Mouse (Mus musculus) embryo, embryonic 11 days (tissue): Measurements from ENCODE around the gene Gal3st4.

Experiments
- DNase-seq: peaks from one replicate; pipeline ENCODE4 v3.0.0-alpha.2; 2015

Gene Gal3st4

GRCm38 (mm10) chr5:138272409-138272923 is at the start of gene Gal3st4:
Gal3st4 (minus strand) TSS chr5:138272840.
- DNase-seq = peak; percentile 73

- DNase-seq = no peak
Observed at GRCm38 (mm10) chr5:138312795-138313194, 40.2 kb upstream of the Gal3st4 start.

GRCm38 (mm10) chr5:138299613-138300012 is 27.0 kb upstream of the Gal3st4 start:
- no peak for DNase-seq

GRCm38 (mm10) chr5:138294158-138294557 is 21.5 kb upstream of the Gal3st4 start:
- no peak for DNase-seq

- no peak for DNase-seq
Observed at GRCm38 (mm10) chr5:138291638-138292037, 19.0 kb upstream of the Gal3st4 start.

GRCm38 (mm10) chr5:138287861-138288260 is 15.2 kb upstream of the Gal3st4 start:
- no peak for DNase-seq

- no peak for DNase-seq
Observed at GRCm38 (mm10) chr5:138283540-138283939, 10.9 kb upstream of the Gal3st4 start.

GRCm38 (mm10) chr5:138281798-138282197 is 9.2 kb upstream of the Gal3st4 start:
- no peak for DNase-seq

- no peak for DNase-seq
Observed at GRCm38 (mm10) chr5:138280829-138281228, 8.2 kb upstream of the Gal3st4 start.

- no peak for DNase-seq
Observed at GRCm38 (mm10) chr5:138280425-138280768, 7.8 kb upstream of the Gal3st4 start.

GRCm38 (mm10) chr5:138279585-138280424 is 7.2 kb upstream of the Gal3st4 start, which contains the start of the genes Gm43720, Gpc2 and Stag3:
Gm43720 (minus strand) TSS chr5:138279958.
Gpc2 (minus strand) TSS chr5:138280005.
Stag3 (plus strand) TSS chr5:138280240.
- DNase-seq = peak; percentile 99

- no peak for DNase-seq
Observed at GRCm38 (mm10) chr5:138277994-138278393, 5.4 kb upstream of the Gal3st4 start.

- DNase-seq = peak; percentile 71
Observed at GRCm38 (mm10) chr5:138275216-138276050, 2.8 kb upstream of the Gal3st4 start.

GRCm38 (mm10) chr5:138274186-138274585 is 1.5 kb upstream of the Gal3st4 start:
- no peak for DNase-seq

GRCm38 (mm10) chr5:138271232-138271631 is 1.4 kb downstream of the Gal3st4 start:
- DNase-seq = no peak

- no peak for DNase-seq
Observed at GRCm38 (mm10) chr5:138268980-138269379, 3.7 kb downstream of the Gal3st4 start.

- DNase-seq = no peak
Observed at GRCm38 (mm10) chr5:138267114-138267513, 5.5 kb downstream of the Gal3st4 start.

- no peak for DNase-seq
Observed at GRCm38 (mm10) chr5:138265712-138266111, 6.9 kb downstream of the Gal3st4 start.

- no peak for DNase-seq
Observed at GRCm38 (mm10) chr5:138264207-138264578, 8.4 kb downstream of the Gal3st4 start.

- peak; percentile 95 for DNase-seq
Observed at GRCm38 (mm10) chr5:138263260-138264206, 9.1 kb downstream of the Gal3st4 start, which contains the start of gene BC037034. BC037034 (minus strand) TSS chr5:138264033.

- no peak for DNase-seq
Observed at GRCm38 (mm10) chr5:138262582-138263240, 9.9 kb downstream of the Gal3st4 start.

- DNase-seq = no peak
Observed at GRCm38 (mm10) chr5:138262001-138262400, 10.6 kb downstream of the Gal3st4 start.
